Mouse (Mus musculus) cerebral cortex, adult 2 months (tissue): ENCODE measurements around the gene Ubl3.

Experiments
- WGBS: fragments of 180-500 bp; shearing (Covaris S2); methylation state at CpG from one replicate; pipeline ENCODE4 v1.1.7; 2018; 5-methylcytosine and 5-hydroxymethylcytosine counted together

Gene Ubl3

DNA sequence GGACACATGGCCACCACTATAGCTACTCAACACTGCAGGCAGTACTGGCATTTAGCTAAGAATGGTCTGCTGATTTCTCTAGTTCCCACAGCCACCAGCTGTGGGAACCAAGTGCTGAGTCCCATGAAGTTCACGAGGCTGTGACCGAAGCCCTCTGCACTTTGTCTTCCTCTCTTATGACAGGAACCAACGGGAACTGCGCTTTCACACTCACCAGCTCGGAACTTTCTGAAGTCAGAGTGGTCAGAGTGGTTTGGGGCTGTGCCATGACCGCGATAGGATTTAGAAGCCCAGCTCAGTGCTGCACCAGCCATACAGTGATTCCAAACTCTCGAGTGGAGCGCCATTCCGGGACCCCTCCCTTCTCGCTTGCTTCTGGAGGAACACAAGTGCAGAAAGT lies 66.4 kb downstream of the Ubl3 start:
- 90% methylated on average over 11 of the region's 11 CpGs for WGBS

DNA sequence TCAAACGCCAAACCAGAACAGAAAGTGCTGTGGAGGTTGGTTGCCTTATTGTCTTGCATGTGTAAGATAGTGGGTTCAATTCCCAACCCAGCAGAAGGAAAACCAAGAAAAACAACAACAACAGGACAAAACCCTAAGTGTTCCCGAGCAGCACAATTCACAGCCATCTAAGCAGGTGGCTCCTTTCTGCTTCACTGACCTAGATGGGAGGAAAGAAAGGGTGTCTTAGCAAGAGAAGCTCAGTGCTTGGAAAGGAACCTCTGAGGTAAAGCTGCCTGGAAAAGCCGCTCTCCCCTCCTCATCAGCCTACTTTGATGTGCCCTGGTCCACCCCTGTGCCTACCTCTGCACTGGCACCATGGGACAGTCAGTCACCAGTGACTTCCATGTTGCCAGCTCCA lies 70.8 kb downstream of the Ubl3 start:
- WGBS = 90% methylated on average over 3 of the region's 3 CpGs

DNA sequence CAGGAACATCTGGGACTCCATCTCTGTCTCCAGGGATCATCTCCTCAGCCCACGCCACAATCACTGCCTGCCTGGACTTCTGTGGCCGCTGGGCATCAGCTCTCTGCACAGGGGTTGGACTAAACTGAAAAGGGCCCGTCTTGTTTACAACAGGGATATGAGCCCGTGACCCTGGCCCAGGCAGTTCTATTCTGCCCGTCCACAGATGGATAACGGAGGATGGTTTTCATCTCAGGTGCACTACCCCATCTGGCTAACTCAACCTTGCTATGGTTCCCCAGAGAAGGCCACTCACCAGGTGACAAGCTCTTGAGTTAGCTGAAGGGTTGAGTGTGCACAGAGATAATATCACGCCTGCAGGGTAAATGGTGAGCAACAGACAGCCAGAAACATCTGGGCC lies 78.2 kb downstream of the Ubl3 start:
- 88% methylated on average over 7 of the region's 7 CpGs for WGBS

DNA sequence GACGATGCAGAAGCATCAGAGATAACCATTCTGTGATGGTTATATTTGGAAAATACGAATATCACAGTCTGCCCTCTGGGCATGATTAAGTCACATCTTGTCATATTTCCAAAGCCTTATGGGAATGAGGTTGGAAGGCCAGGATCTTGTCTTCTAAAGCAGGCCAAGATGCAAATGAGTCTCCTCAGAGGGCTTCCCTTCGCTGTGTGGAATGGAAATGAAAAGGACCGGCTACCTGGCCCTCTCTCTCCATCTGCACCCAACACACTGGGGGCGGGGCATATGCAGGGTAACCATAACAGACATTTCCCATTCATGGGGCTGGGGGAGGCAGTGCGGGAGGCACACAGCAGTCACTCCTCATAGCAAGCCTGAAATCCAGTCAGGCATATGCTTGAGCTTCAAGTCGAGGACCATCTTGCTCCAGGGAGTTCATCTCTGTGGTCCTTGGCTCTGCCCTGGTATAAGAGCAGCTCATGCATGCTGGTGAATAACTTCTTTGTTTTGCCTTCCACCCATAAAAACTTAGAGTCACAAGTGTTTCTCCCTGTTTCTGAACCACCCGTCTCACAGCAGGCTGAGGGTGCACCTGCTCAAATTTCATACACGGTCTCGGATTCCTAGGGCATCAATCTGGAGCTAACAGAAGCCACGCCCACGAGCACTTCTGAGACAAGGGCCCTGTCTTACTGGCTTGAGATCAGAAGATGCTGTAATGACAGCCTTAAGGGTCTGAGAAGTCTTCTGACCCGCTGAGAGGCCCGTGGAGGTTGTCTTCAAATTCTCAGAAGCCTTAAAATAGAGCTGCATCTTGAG lies 83.8 kb downstream of the Ubl3 start:
- 79% methylated on average over 14 of the region's 14 CpGs for WGBS

DNA sequence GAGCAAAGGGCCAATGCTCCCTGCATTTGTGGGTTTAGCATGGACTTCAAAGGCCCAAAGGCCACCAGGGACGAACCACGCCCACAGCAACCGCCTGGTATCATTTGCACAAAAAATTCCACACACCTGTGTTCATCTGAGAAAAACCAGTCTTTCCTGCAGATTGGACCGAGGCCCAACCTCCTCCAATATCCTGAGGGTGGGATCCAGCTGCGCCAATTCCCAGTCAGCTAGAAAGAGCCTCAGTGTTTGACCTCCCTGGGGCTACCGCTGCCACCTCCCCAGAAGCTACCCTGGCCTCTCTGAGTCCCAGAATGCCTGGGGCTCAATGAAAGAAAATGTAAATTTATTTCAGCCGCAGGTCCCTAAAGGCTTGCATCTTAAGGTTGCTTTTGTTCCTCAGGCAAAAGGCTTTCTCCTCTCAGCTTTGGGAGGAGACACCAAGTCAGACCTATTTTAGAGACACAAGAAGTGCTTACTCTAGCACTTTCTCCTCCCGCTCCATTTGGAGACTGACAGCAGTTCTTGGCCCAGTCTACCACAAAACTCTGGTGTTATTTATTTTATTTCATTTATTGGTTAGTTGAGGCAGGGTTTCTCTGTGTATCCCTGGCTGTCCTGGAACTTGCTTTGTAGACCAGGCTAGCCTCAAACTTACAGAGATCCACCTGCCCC lies 85.5 kb downstream of the Ubl3 start:
- 66% methylated on average over 8 of the region's 8 CpGs for WGBS

DNA sequence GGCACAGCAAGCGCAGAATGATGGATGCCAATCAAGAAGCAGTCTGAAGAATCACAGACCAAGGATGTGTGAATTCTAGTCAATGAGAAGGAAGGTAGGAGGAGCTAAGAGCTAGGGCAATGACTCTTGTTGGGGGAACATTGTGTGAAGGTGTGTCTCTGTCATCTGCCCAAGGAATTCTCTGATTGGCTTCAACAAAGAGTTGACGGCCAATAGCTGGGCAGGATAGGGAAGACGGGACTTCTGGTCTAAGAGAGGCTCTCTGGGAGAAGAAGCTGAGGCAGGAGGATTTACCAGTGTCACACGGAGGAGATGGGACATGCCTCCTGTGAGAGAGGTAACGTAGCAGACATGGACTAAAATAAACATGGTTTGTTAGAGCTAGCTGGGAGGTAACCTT lies 86.5 kb downstream of the Ubl3 start:
- WGBS = 80% methylated on average over 5 of the region's 5 CpGs

DNA sequence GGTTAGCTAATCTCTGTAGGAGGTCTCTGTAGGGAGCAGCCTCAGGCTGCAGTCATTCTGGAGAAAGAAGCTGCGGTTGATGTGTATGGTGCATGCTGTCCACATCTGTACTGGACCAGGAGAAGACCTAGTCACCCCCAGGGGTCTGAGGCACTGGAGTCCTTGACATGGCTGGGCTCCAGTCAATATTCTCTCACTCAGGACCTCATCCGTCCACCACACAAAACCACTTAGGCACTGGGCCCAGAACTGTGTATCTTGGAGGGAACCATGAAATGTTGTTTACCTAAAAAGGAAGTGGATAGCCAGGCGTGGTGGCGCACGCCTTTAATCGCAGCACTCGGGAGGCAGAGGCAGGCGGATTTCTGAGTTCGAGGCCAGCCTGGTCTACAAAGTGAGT lies 87.5 kb downstream of the Ubl3 start:
- WGBS = 92% methylated on average over 9 of the region's 9 CpGs

DNA sequence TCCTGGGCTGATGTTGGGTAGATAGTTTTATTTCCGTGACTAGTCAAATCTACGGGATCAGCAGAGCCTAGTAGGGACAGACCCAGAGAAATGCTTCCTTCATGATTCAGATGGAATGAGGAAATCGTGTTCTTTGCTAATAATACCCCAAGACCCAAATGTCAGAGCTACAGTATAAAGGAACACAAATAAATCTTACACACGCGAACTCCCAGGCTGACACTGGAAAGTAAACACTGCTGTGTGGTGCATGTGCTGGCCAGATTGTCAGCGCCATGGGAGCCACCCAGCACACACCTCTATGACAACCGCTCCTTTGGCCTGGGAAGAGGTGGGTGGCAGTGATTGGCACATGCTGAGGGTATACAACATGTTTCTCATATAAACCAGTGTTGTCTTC lies 88.1 kb downstream of the Ubl3 start:
- WGBS = 62% methylated on average over 7 of the region's 7 CpGs

DNA sequence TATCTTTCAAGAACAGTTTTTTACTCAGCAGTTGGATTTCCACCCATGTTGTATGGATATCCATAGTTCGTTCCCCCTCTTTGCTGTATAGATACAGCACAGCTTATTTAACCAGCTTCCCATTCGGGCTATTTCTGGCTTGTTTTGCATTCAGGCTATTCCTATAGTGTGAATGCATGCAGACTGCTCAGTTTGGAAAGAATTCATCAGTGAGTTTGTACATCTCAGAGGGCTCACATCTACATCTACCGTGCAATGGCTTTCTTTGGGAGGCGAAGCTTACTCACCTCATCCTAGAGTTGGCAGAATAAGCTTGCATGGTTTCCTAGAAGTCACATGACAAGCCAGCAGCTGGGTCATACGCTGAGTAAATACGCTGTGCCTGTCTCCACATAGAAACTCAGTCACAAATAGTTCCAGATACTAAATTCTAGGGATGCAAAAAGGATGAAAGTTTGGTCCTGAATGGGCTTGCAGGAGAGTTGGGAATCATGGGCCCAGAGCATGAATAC lies 88.8 kb downstream of the Ubl3 start:
- WGBS = 44% methylated on average over 6 of the region's 6 CpGs
